Mouse (Mus musculus) lung, adult 2 months (tissue): ENCODE data around the gene Slco3a1.

ENCODE experiments used
- CTCF ChIP-seq: fragments of 200-500 bp; IDR thresholded peaks from 2 replicates; pipeline ENCODE4 v1.5.1; 2011; ENCODE audit warnings: mild to moderate bottlenecking, low read length, control low read depth; ENCODE audit not compliant: insufficient read depth
- POLR2A ChIP-seq: fragments of 200-500 bp; IDR thresholded peaks from 2 replicates; pipeline ENCODE4 v1.6.1; 2011; ENCODE audit warnings: low read depth, mild to moderate bottlenecking, control low read depth, low read length, borderline replicate concordance; ENCODE audit errors: extremely low read depth

- no peak for TF ChIP-seq POLR2A
- TF ChIP-seq CTCF = no peak
These were observed 214.1 kb downstream of the Slco3a1 start for GRCm38 (mm10) chr7:74340419-74340954.
